Mouse (Mus musculus) urinary bladder, postnatal 4 days (tissue): ENCODE measurements around the gene Mknk2.

ENCODE experiments used
- DNase-seq, 2 experiments: peaks; one replicate each; pipeline ENCODE4 v3.0.0; 2021 to 2022; ENCODE audit warnings: low spot score in 2 of 2

The Mknk2 gene

DNA sequence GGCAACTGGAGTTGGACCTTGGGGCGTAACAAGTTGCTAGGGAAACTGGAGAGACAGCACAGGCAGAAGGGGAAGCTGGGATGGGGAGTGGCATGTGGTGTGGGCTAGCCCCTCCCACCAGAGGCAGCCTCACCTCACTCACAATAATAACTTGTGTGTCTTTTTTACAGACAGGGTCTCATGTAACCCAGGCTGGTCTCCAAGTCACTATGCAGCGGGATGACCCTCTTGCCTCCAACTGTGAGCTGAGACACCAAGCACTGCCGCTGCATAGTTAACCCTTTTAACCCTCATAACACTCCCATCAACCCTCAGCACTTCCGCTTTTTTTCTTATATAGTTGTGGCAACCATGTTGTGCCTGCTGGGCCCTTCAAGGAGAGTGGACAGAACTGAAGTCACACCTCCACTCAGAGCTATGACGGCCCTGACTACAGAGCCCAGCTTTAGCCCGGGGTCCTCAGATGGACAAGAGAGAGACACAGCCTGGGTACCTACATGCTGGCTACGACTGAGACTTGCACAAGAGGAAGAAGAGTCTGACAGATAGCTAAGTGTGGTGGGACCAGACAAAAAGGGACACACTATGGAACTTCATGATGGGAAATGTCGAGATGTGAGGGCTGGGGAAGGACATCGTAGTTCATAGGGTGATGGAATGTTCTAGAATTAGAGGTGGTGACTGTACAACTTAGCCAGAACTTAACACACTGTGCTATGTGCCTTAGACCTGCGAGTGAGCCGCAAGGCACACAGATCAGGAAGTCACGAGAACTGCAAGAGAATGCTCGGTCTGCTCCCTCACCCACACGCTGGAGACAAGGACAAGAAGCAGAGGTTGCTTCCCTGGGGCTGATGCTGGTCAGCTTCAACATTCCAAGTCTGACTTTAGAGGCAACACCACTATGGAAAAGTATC is 14.6 kb upstream of the Mknk2 start:
- DNase-seq, result no peak

DNA sequence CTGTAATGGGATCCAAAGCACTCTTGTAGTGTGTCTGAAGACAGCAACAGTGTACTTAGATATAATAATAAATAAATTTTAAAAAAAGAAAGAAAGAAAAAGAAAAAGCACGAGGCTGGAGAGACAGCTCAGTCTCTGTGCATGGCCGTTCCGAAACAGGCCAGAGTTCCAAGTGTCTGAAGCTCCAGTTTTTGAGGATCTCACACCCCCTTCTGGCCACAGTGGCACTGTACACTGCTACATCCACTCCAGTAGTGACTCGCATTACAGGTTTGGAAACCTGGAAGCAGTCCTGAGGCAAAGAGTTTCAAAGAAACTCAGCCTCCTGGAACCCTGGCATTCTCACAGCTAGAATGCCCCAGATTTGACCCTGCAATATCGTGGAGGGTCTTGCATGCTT is 9.9 kb upstream of the Mknk2 start:
- peak; percentile 57 to 74 for DNase-seq

DNA sequence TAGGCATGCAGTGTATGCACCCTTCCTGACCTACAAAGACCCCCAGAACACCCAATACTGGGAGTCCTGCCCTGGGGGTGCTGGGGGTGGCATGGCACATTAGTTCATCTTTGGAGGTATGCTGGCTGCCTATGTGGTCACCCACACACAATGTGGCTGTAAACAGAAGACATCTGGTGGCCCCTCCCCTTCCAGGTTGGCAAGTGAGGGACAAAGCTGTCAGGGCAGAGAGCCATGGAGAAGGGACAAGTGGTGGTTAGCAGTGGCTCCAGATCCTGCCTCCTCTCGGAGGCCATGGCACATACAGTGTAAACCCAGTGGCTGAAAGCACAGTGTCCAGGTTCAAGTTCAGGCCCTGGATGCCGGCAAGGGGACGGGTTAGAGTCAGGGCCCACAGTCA is 8.7 kb upstream of the Mknk2 start:
- DNase-seq, result no peak

DNA sequence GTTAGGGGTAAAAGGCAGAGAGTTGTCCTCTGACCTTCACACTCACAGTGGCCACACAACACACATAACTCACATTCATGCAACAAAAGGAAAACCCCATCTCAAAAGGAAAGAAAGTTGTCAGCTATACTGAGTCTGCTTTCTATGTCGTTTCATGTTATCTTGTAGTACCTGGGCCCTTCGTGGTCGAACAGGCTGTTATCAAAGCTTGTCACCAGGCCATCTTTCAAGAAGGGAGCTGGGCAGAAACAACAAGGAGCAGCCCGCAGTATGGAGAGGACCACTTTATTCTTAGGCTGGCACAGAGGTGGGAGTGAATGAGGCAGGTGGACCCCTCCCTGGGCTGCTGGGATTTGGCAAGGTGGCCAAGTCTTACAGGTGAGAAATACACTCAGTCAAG is 7.1 kb upstream of the Mknk2 start:
- DNase-seq, result no peak

DNA sequence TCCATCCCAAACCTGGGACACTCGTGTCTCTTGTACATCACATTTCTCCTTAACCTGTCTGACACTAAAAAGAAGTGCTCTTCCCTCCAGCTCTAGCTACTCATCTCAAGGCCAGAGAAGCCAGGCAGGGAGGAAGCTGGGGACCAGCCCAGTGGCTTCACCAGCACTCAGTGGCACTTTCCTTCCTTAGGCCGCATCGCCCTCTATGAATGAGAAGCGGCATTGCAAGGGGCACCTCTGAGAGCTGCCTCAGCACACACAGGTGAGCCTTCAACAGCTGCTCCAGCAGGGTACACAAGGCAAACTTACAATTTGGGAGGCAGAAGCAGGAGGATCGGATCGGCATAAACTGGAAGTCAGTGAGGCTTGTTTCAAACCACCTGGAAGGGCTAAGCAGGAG is 6.3 kb upstream of the Mknk2 start:
- no peak for DNase-seq

DNA sequence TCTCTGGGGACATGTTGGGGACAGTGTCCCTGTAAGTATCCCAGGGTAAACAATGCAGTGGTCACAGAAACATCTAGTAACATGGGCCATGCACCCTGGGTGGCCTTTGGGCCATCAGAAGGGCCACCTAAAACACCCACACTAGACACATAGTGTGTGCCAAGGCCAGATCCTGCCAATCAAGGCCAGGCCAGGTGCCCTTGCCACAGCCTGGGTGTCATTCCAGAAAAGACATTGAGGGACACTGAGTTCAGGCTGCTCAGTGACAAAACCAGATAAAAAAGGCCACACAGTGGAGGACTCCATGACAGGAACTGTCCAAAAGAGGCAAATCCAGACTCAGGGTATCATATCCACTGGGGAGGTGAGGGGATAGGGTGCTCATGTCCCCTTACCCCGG is 5.7 kb upstream of the Mknk2 start:
- no peak for DNase-seq

DNA sequence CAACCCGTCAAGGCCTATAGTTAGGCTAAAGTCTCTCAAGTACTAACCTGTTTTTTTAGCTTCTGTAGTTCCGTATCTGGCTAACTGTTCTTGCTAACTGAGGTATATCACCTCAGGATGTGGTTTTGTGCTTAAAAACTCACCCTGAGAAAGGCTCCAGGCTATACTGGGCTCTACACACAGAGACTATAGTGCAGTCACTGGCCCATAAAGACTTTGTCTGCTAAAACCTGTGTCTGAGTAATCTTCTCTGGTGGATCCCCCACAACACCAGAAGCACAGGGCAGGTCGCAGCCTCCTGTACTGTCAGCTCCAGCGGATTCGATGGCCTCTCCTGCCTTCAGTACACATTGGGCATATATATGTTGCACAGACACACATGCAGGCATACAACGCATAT is 4.1 kb upstream of the Mknk2 start:
- no peak for DNase-seq

DNA sequence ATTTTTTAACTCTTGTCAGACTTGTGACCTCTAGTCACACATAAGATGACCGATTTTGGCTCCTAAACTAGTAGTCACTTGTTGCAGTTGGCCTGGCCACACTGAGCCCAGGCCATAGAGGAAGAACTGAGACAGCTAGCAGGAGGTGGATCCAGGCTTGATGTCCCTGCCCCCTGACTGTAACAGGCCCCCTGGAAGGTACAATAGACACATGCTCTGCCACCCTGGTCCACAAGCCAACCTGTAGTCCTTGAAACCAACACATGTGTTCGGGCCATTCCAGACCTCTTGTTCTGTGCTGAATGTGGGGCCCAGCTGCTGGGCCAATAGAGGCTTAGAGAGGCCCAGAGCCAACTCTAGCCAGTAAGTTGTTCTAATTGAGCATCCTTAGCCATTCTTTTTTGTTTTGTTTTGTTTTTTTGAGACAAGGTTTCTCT is 2.4 kb upstream of the Mknk2 start:
- no peak for DNase-seq

DNA sequence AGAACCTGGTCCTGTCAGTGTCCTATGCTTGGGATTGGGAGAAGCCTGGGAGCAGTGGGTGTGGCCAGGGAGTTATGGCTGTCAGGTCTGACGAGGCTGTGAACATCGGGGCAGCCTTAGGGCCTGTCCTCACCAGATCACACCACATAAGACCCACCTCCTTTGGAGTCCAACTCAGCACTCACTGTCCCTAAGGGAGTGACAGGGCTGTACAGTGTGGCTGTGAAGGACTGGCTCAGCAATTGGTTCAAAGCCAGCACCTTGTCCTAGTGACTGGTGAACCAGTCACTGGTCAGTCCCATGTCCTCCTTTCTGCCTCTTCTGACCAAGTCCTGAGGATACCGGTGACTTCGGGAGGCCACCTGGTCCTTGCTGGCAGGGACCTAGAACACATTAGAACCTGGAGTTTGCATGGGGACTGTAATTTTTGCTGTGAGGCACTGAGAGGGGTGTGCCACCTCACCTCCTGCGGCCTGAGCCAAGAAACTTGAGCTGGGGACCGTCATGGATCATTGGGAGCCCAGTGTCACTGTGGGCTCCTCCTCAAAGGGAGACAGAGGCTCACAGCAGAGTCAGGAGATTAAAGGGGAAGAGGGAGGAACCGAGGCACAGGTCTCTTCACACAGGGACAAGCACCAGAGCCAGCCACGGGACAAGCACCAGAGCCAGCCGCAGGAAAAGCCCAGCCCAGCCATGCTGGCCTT is 1.8 kb upstream of the Mknk2 start:
- DNase-seq, result no peak

DNA sequence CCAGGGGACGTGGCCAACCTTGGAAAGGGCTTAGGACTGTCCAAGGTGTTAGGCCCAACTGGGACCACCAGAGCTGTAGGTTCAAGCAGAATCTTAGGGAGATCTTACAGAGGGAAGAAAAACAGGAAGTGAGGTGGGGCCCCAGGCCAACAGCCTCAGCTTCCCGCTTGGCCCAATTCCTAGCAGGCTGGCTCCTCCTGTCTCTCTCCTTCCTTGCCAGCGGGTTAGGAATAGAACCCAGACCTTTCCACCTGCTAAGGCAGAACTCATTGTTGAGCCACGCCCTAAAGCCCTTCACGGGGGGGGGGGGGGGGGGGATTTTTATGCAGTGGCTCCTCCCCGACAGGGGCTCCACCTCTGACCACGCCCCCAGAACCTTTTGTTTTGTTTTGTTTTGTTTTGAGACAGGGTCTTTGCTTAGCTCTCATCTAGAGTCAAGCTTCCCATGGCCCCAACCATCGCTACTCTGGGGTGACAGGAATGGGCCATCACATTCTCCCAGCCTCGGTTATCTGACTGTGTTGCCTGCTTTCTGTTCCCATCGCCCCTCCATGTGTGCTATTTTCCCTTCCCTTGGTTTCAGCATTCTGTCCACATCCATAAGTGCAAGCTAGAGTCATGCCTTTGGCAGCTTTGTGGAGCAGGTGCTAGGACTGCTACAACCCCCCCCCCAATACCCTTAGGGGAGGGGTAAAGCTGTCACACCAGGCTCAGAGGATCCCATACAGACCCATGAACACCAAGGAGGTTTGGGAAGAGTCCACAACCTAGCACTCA is 877 bp upstream of the Mknk2 start:
- no peak for DNase-seq

DNA sequence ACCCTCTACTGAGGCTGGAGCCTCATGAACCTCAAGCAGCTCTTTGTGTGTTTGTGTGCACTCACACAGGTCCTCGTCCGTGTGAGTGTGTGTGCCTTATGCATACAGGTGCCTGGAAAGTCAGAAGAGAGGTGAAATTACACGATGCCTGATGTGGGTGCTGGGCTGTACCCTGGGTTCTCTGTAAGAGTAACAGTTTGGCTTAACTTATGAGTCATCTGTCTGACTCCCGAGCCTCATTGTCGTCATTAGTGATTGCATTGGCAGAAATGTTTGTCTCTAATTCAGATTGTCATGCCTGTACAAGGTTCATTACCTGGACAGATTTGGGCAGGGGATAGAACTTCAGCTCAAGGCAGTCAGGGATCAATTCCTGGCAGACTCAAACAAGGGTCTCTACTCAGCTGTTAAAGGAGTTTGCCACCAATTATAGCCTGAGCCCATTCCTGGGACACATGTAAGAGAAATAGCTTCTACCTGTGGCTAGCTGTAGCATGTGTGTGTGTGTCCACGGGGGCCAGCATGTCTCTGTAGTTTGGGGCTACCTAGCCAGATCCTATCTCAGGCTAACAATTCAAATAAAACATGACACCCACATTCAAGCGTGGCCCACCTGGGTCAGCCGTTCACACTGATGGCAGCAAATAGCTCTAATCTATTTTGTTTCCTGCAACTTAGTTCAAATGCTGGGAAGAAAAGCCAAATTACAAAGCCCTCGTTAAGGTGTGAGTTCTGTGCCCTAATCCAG is 610 bp downstream of the Mknk2 start:
- no peak for DNase-seq

DNA sequence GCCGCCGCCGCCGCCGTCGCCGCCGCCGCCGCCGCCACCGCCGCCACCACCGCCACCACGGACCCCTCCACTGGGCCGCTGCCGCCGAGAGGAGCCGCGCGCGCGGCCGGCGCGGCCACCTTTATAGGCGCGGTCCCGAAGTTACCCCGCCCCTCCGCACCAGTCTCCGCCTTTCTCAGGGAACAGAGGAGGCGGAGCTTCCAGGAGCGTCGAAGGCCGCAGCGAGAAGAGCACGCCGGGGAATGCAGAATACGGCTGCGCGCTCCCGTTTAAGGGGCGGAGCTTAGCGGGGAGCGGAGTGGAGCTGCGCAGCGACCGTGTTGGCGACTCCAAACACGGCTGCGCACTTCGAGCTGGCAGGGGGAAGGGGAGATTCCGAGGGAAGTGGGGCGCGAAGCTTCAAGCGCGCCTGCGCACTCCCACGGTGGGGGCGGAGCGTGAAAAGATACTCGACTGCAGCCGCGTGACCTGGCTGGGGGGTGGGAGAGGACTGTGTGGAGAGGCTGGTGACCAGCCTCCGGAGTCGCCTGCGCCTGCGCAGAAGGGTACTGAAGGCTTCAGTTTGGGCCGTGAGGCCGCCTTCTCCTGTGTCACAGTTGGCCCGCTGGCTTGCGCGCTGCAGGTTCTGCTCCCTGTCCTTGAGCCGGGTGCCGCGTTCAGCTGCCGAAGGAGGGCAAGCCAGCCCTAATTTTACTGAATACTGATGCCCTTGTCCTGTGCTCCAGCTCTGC is 1.5 kb downstream of the Mknk2 start:
- DNase-seq, result peak; percentile 100

DNA sequence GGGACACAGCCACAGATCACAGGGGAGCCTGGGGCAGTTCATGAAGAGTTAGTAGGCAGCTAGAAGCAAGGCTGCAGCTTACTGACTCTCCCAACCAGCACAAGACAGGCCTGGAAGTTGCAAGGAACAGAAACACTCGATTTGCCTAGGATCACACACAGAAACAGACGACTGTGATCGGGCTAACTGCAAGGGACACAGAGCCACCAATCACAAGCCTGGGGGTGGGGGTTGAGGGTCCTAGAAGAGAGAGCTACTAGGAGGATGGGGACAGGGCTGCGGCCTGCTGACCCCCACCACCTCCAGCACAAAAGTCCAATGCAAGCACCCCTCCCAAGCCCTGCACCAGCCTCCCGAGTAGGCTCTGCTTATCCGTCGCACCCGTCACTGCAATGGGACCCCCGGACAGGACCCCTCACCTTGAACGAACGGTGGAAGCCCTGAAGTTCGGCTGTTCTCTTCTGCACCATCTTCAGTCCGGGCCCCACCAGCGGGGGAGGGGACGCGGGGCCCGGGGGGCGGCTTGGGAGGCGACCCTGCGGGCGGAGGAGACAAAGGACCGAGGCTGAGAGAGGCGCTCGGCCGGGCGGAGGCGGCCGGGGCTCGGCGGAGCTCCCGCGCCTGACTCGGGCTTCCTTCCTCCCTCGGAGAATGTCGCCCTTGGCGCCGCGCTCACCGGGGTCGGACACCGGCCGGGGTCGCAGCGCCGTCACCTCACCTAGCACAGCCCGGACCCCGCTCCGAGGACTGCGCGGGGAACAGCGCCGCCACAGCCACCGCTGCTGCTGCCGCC is 2.3 kb downstream of the Mknk2 start:
- DNase-seq, result no peak

DNA sequence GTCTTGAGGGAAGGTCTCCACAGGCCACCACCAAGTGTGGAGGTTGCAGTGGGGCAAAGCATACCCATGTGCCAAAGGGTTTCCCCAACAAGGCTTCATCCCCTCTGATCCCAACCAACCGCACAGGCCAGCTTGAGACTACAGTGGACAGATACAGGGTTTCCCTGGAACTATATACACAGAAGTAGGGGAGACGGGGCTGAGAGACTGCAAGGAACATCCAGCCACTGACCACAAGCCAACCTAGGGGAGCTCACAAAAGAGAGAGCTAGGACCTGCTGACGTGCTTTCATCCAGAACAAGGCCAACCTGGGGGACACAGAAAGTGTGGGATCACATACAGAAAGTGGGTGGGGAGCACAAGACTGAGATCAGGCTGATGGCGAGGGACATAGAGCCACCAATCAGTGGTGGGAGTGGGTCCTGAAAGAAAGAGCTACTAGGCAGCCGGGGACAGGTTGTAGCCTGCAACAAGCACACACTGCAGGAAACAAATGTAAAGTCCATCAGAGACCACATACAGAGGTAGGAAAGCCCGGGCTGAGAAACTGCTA is 3.0 kb downstream of the Mknk2 start:
- no peak for DNase-seq

DNA sequence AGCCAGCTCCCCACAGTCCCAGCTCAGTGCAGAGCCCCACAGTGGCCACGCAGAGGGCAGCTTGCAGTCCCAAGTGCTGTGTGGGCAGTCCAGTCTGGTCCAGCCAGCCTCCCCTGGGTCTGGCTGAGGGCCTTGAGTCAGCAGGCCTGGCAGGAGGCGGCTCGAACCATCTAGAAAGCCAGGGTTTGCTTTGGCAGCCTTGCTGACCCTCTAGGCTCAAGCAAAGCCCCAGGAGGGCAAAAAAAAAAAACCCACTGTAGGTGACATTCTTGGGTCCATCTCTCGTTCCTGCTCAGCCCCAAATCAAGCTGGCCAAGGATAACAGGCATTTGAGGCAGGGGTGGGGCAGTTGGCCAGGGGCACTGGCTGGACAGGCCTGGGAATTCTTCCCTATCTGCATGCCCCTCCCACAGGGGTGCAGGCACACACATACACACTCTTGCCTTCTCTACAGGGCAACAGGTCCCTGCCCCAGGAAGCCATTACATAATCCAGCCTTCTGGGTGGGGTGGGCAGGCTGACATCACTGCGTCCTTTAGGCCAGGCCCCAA is 3.7 kb downstream of the Mknk2 start:
- no peak for DNase-seq

DNA sequence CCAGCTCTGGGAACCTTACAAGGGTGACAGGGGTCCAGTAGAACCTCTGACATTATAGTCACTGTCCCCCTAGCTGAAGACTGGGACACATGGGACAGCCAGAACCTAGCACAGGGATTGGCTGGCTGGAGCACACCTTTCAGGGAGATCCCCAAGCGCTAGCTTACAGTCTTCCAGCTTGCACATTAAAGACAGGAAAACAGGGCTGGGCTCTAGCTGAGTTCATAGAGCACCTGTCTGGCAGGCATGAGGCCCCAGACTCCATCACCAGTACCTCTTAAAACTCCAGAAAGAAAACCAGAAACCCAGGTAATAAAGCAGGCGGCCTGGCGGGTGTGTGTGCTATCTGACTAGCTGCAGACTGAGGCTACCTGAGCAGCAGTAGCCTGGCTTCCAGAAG is 4.2 kb downstream of the Mknk2 start:
- no peak for DNase-seq

DNA sequence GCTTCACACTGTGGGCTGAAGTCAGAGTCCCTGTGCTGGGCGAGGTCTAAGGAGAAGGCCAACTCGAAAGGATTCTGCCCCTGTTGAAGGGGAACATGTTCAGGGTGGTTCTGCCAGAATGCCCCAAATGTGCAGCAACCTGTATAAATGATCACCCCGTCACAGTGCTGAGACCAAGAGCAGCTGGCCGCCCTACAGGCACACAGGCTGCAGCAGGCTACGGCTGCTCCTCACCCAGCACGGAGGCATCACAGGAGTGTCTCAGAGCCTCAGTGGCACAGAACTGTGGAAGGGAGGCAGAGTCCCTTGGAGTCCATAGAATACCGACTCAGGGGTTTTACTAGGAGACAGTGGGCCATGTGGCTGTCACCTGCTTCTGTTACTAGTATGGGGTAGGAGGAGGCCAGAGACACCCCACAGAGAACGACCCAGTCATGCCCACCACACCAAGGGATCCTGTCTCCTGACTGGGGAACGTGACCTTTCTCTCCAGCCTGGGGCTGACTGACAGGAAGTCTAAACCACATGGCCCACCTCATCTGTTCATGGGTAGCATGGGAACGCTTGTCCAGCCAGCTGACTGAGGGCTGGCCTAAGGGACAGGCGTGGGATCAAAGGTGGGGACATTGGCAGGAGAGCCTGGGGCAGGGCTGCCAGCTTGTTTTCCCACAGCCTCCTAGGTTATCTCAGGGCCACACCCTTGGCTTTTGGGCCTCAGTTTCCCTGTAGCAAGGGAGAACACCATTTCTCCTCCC is 5.8 kb downstream of the Mknk2 start:
- no peak for DNase-seq

DNA sequence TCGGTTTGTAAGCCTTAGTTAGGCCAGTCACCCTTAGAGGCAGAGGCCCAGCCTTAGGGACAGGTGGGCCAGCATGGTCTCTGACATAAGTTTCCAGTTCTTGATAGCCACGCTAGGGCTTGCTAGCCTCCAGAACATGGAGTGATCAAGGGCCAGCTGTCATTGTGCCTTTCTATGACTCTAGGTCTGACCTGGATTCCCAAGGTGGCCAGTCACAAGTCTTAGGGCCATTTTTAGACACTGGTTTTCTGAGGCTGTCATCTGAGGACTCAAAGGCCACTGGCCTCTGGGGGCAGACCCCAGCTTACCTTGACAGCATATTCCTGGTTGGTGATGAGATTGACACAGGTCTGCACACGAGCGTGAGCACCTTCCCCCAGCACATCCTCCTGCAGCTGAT is 6.7 kb downstream of the Mknk2 start:
- no peak for DNase-seq

DNA sequence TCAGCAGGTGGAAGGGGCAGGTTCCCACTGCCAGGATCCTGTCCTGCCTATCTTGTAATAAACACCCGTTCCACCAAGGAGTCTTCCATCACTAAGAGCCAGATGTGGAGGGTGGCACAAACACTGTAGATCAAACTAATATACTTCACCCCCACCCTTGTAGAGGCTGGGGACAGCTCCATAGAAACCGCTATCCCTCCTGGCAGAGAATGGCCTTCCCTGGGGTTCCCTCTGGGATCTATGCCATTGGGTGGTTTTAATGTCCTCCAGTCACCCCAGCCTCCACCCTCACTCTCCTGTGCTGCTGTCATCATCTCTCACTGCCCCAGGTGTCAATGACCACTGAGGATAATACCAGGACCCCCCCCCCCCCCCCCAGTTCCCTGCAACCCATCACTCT is 7.4 kb downstream of the Mknk2 start:
- no peak for DNase-seq
